ENCODE assay signal across 9 mouse cellular contexts in the genomic region with DNA sequence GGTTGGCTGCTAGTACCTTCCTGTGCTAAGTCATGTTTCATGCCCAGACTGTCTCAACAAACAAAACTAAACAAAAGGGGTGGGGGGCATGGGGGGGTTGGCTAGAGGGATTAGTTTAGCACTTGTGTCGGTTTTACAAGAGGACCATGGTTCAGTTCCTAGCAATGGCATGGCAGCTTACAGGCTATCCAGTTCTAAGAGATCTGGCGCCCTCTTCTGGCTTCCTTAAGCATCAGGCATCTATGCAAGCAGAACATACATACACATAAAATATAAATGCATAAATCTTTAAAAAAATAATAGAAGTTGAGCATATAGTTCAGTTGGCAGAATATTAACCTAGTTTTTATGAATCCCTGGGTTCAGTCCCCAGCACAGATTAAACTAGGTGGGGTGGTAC. TPM values are rescaled to one million over a fixed set of nuclear protein-coding genes. Genes with fewer than 3 reads are reported as not detected.
DNase-seq lines count a peak whose midpoint lies in the region; ATAC-seq and TF ChIP-seq lines count a peak whose summit lies in the region.
"Had no signal": no experiment of that assay in that cellular context is flagged by ENCODE, and none has a peak within 500 bp of the region (broad histone marks: within the 10 kb centered on the region; RNA-seq: fewer than 3 reads in every experiment).

No protein-coding gene starts in this region.

- no peak overlapping the region for H3K9ac ChIP-seq in midbrain, embryonic 13.5 days (replicated peaks)
- H3K9ac ChIP-seq in limb, embryonic 14.5 days (ENCODE audit: low read depth, low read length, severe bottlenecking): no peak overlapping the region
- H3K9ac ChIP-seq: neural tube, embryonic 13.5 days had no signal

- no peaks in the 10 kb centered on the region for H3K4me1 ChIP-seq in midbrain, embryonic 10.5 days
- no peaks in the 10 kb centered on the region for H3K4me1 ChIP-seq in midbrain, embryonic 13.5 days (replicated peaks)
- no peaks in the 10 kb centered on the region for H3K4me1 ChIP-seq in limb, embryonic 14.5 days (ENCODE audit: control insufficient read depth, insufficient read depth, low read length)
- H3K4me1 ChIP-seq in spleen, adult 2 months (ENCODE audit: control insufficient read depth, insufficient read depth, insufficient read length): no peaks in the 10 kb centered on the region; the same call in none of the 2 replicates
- H3K4me1 ChIP-seq: neural tube, embryonic 13.5 days had no signal

- no peaks in the 10 kb centered on the region for H3K9me3 ChIP-seq in midbrain, embryonic 10.5 days (replicated peaks)
- H3K9me3 ChIP-seq in midbrain, embryonic 13.5 days: no peaks in the 10 kb centered on the region
- H3K9me3 ChIP-seq in limb, embryonic 14.5 days (ENCODE audit: control insufficient read depth, low read length): no peaks in the 10 kb centered on the region
- H3K9me3 ChIP-seq: neural tube, embryonic 13.5 days had no signal

- 37% methylated on average over 2 of the region's 2 CpGs for WGBS in midbrain, embryonic 10.5 days
- WGBS in midbrain, embryonic 13.5 days: 25% methylated on average over 2 of the region's 2 CpGs
- WGBS in limb, embryonic 14.5 days: 28% methylated on average over 2 of the region's 2 CpGs
- WGBS in spleen, adult 2 months: 46% methylated on average over 2 of the region's 2 CpGs

- no peak overlapping the region for H3K27ac ChIP-seq in midbrain, embryonic 10.5 days (replicated peaks)
- H3K27ac ChIP-seq in midbrain, embryonic 13.5 days: no peak overlapping the region
- H3K27ac ChIP-seq in limb, embryonic 14.5 days (replicated peaks; ENCODE audit: low read depth, low read length): no peak overlapping the region
- no peak overlapping the region for H3K27ac ChIP-seq in spleen, adult 2 months (ENCODE audit: insufficient read depth, low read length)
- H3K27ac ChIP-seq: neural tube, embryonic 13.5 days had no signal

- TF ChIP-seq POLR2A in limb, embryonic 14.5 days (IDR thresholded peaks at IDR 0.05; ENCODE audit: borderline replicate concordance, extremely low read depth, insufficient read depth, insufficient read length): no peak
- no peak for TF ChIP-seq POLR2A in spleen, adult 2 months (IDR thresholded peaks at IDR 0.05; ENCODE audit: low read depth, low read length)

- H3K4me2 ChIP-seq in midbrain, embryonic 13.5 days (replicated peaks): no peak overlapping the region
- H3K4me2 ChIP-seq in limb, embryonic 14.5 days (replicated peaks; ENCODE audit: low read depth, low read length, severe bottlenecking): no peak overlapping the region
- H3K4me2 ChIP-seq: neural tube, embryonic 13.5 days had no signal

- DNase-seq in cerebellum, postnatal 10 days: peak; percentile 59
- peak; percentile 36 for DNase-seq in midbrain, embryonic 10.5 days (ENCODE audit: low spot score)
- peak; percentile 71 for DNase-seq in c-Kit-positive CD71-positive TER-119-positive erythroid progenitor cells, embryonic 14.5 days (ENCODE audit: low spot score)
- peak; percentile 65 for DNase-seq in limb, embryonic 14.5 days (ENCODE audit: low spot score)
- DNase-seq in spleen, adult 2 months (ENCODE audit: low read depth in 1 of 2, low spot score in 2 of 2): peak; percentile 38 to 59
- no peak for DNase-seq in left cerebral cortex, adult 11 months (ENCODE audit: low spot score)

- H3K36me3 ChIP-seq in midbrain, embryonic 10.5 days: peaks cover 12% of the 10 kb centered on the region
- peaks cover 6% of the 10 kb centered on the region for H3K36me3 ChIP-seq in midbrain, embryonic 13.5 days
- no peaks in the 10 kb centered on the region for H3K36me3 ChIP-seq in limb, embryonic 14.5 days (ENCODE audit: control insufficient read depth, insufficient read depth, low read length)
- H3K36me3 ChIP-seq in spleen, adult 2 months (ENCODE audit: control insufficient read depth, insufficient read depth, low read length): no peaks in the 10 kb centered on the region
- H3K36me3 ChIP-seq: neural tube, embryonic 13.5 days had no signal

- TF ChIP-seq CTCF in spleen, adult 2 months (IDR thresholded peaks at IDR 0.05; ENCODE audit: extremely low read depth, insufficient read depth, insufficient read length, insufficient replicate concordance): no peak

- no peak for ATAC-seq in cerebellum, adult (ENCODE audit: insufficient number of reproducible peaks, low FRiP score, low TSS enrichment)
- no peak for ATAC-seq in midbrain, embryonic 13.5 days
- ATAC-seq in limb, embryonic 14.5 days (ENCODE audit: low FRiP score, low read depth): no peak

- H3K4me3 ChIP-seq in midbrain, embryonic 10.5 days: no peak overlapping the region
- no peak overlapping the region for H3K4me3 ChIP-seq in midbrain, embryonic 13.5 days (replicated peaks)
- no peak overlapping the region for H3K4me3 ChIP-seq in limb, embryonic 14.5 days (replicated peaks; ENCODE audit: low read length)
- H3K4me3 ChIP-seq in spleen, adult 2 months (ENCODE audit: extremely low read depth, insufficient read depth, insufficient read length): no peak overlapping the region
- H3K4me3 ChIP-seq: neural tube, embryonic 13.5 days had no signal

- no peaks in the 10 kb centered on the region for H3K27me3 ChIP-seq in midbrain, embryonic 10.5 days (ENCODE audit: low read depth, poor library complexity, severe bottlenecking)
- H3K27me3 ChIP-seq in midbrain, embryonic 13.5 days: no peaks in the 10 kb centered on the region
- H3K27me3 ChIP-seq in limb, embryonic 14.5 days (ENCODE audit: control insufficient read depth, insufficient read depth, low read length): no peaks in the 10 kb centered on the region
- no peaks in the 10 kb centered on the region for H3K27me3 ChIP-seq in spleen, adult 2 months (ENCODE audit: control insufficient read depth, insufficient read depth, low read length)
- H3K27me3 ChIP-seq: neural tube, embryonic 13.5 days had no signal

RNA-seq across cellular contexts. Expression of a gene that starts 4.0 kb away (rescaled TPM):
- 0.22 and 0.47 TPM in 2 replicates for polyA plus RNA-seq in midbrain, embryonic 10.5 days (2016; fragmentation: Nextera tagmentation; extraction: Ambion mirVana)
- 0.35 and 0.42 TPM in 2 replicates for polyA plus RNA-seq in midbrain, embryonic 13.5 days (2015; fragmentation: Nextera tagmentation; extraction: Ambion mirVana)
- polyA plus RNA-seq in limb, embryonic 14.5 days (2012; rRNA removed): 0.01 TPM in 1 of 2 replicates, not detected in the other
- 0.14 and 0.15 TPM in 2 replicates for polyA plus RNA-seq in limb, embryonic 14.5 days (2014; fragmentation: Nextera tagmentation; extraction: Ambion mirVana)
- not detected in 2 replicates for polyA plus RNA-seq in spleen, adult 2 months (2012; rRNA removed)

RNA-seq across cellular contexts. Expression of a gene that starts 7.7 kb away (rescaled TPM):
- polyA plus RNA-seq in midbrain, embryonic 10.5 days (2016; fragmentation: Nextera tagmentation; extraction: Ambion mirVana): 505 and 545 TPM in 2 replicates
- polyA plus RNA-seq in midbrain, embryonic 13.5 days (2015; fragmentation: Nextera tagmentation; extraction: Ambion mirVana): 272 and 278 TPM in 2 replicates
- polyA plus RNA-seq in limb, embryonic 14.5 days (2012; rRNA removed): 224 and 297 TPM in 2 replicates
- 274 and 276 TPM in 2 replicates for polyA plus RNA-seq in limb, embryonic 14.5 days (2014; fragmentation: Nextera tagmentation; extraction: Ambion mirVana)
- polyA plus RNA-seq in spleen, adult 2 months (2012; rRNA removed): 52.6 and 76.8 TPM in 2 replicates

RNA-seq across cellular contexts. Expression of a gene that starts 12.3 kb away (rescaled TPM):
- polyA plus RNA-seq in midbrain, embryonic 10.5 days (2016; fragmentation: Nextera tagmentation; extraction: Ambion mirVana): 37.5 and 40.9 TPM in 2 replicates
- 30.4 and 38.0 TPM in 2 replicates for polyA plus RNA-seq in midbrain, embryonic 13.5 days (2015; fragmentation: Nextera tagmentation; extraction: Ambion mirVana)
- 85.0 and 92.1 TPM in 2 replicates for polyA plus RNA-seq in limb, embryonic 14.5 days (2012; rRNA removed)
- 46.0 and 47.7 TPM in 2 replicates for polyA plus RNA-seq in limb, embryonic 14.5 days (2014; fragmentation: Nextera tagmentation; extraction: Ambion mirVana)
- polyA plus RNA-seq in spleen, adult 2 months (2012; rRNA removed): 12.3 and 14.7 TPM in 2 replicates

RNA-seq across cellular contexts. Expression of a gene that starts 15.0 kb away (rescaled TPM):
- not detected in 2 replicates for polyA plus RNA-seq in midbrain, embryonic 10.5 days (2016; fragmentation: Nextera tagmentation; extraction: Ambion mirVana)
- not detected in 2 replicates for polyA plus RNA-seq in midbrain, embryonic 13.5 days (2015; fragmentation: Nextera tagmentation; extraction: Ambion mirVana)
- not detected in 2 replicates for polyA plus RNA-seq in limb, embryonic 14.5 days (2012; rRNA removed)
- polyA plus RNA-seq in limb, embryonic 14.5 days (2014; fragmentation: Nextera tagmentation; extraction: Ambion mirVana): not detected in 2 replicates
- polyA plus RNA-seq in spleen, adult 2 months (2012; rRNA removed): not detected in 2 replicates
- polyA plus RNA-seq: neural tube, embryonic 13.5 days had no signal

RNA-seq across cellular contexts. Expression of a gene that starts 15.3 kb away (rescaled TPM):
- 46.8 and 48.4 TPM in 2 replicates for polyA plus RNA-seq in midbrain, embryonic 10.5 days (2016; fragmentation: Nextera tagmentation; extraction: Ambion mirVana)
- polyA plus RNA-seq in midbrain, embryonic 13.5 days (2015; fragmentation: Nextera tagmentation; extraction: Ambion mirVana): 49.3 and 53.3 TPM in 2 replicates
- 20.4 and 20.7 TPM in 2 replicates for polyA plus RNA-seq in limb, embryonic 14.5 days (2012; rRNA removed)
- 33.6 and 33.7 TPM in 2 replicates for polyA plus RNA-seq in limb, embryonic 14.5 days (2014; fragmentation: Nextera tagmentation; extraction: Ambion mirVana)
- 4.9 and 5.0 TPM in 2 replicates for polyA plus RNA-seq in spleen, adult 2 months (2012; rRNA removed)
